Mouse (Mus musculus): ENCODE measurements around the gene Mtmr2. TPM values are rescaled to one million over a fixed set of nuclear protein-coding genes. Genes with fewer than 3 reads are reported as not detected.
A peak's percentile ranks its signal among the peaks of the same experiment; 100 is the strongest.

Mtmr2 gene
- total RNA-seq, 4 experiments from 2014 or later = 52.2 to 59.7 (median 57.5) TPM

- DNase-seq (ENCODE audit: low spot score in 2 of 2) = no peak
Observed at GRCm38 (mm10) chr9:13806854-13807253, 58.6 kb downstream of the Mtmr2 start.

GRCm38 (mm10) chr9:13807657-13808056 is 59.4 kb downstream of the Mtmr2 start:
- no peak for DNase-seq (ENCODE audit: low spot score in 2 of 2)

DNA sequence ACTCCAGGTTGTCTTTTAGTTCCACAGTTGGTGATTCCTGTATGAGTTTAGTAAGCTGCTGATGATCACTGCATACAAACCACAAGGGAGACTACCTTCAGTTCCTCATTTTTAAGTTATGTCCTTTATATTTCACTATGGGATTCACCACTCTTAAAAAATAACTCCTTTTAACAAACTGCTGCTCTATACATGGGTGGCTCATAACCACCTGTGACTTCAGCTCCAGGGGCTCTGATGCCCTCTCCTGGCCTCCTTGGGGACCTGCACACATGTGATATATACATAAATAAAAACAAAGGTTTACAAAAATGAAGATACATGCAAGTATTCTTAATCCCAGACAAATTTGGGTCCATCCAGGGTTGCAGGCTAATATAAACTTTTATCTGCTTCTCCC is 61.7 kb downstream of the Mtmr2 start:
- DNase-seq (ENCODE audit: low spot score in 2 of 2) = no peak

- no peak for DNase-seq (ENCODE audit: low spot score in 2 of 2)
Observed at GRCm38 (mm10) chr9:13818369-13818768, 70.2 kb downstream of the Mtmr2 start.

DNA sequence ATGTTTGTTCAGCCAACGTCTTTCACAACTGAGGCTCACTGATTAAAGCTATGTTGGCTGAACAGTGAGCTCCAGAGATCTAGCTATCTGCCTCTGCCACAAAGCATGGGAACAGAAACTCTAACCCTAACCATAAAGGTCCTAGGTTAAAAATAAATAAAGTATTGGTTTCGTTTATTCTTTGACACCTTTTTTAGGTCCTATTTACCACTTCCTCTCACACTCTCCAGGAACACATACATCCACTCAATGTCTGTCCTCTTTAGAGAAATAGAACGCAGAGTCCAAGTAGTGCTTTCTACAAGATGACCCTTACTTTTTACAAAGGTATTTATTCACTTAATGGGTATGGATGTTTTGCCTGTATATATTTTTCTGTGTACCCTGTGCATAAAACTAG is 72.6 kb downstream of the Mtmr2 start:
- DNase-seq (ENCODE audit: low spot score in 2 of 2) = no peak

DNA sequence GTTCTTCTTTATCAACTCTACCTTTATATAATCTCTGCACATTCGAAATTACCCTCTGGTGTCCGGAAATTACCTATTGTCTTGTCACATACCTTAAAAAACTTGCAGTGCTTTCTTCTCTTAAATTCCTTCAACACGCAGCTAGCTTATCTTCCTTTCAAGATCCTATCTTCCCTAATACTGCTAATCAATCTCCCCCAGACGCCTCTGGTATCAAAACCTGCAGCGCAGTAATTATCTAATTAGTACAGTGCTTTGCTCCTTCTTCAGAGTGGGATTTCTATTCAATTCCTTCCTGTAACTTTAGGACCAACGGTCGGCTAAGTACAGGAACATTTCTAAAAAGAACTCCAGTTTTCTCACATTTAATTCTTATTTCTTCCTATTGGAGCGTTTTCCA is 77.7 kb downstream of the Mtmr2 start:
- no peak for DNase-seq (ENCODE audit: low spot score in 2 of 2)

GRCm38 (mm10) chr9:13826391-13826805 is 78.2 kb downstream of the Mtmr2 start:
- peak in 1 of 2 experiments; percentile 59 for DNase-seq (ENCODE audit: low spot score in 2 of 2)

DNA sequence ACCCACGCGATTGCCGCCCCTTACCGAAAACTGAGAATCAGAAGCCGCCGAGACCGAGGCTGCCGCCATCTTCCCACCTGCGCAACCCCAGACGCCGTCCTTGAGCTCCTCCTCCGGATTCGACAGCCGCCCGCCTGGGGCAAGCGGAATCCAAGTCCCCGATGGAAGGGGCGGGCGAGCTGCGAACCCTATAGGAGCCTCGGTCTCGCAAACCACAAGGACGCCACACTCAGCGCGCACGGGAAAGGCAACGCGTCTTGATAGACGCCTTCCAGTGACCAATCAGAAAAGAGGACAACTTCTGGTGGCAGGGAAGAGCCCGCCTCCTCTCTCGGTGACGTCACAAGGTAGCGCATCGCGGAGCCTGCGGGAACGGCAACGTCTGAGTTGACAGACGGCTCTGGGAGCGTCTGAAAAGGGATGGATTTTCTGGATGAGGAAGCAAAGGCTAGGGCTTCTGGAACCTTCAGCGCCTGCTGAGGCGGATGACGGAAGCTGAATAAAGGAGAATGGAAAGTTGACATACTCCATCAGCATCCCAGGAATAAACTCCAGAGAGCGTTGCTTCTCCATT is 78.7 kb downstream of the Mtmr2 start, which contains the start of gene Cep57:
Gene Cep57, minus strand, starts transcription at position 276 of the 574 bp plus-strand sequence.
- peak; percentile 94 to 98 for DNase-seq (ENCODE audit: low spot score in 2 of 2)

DNA sequence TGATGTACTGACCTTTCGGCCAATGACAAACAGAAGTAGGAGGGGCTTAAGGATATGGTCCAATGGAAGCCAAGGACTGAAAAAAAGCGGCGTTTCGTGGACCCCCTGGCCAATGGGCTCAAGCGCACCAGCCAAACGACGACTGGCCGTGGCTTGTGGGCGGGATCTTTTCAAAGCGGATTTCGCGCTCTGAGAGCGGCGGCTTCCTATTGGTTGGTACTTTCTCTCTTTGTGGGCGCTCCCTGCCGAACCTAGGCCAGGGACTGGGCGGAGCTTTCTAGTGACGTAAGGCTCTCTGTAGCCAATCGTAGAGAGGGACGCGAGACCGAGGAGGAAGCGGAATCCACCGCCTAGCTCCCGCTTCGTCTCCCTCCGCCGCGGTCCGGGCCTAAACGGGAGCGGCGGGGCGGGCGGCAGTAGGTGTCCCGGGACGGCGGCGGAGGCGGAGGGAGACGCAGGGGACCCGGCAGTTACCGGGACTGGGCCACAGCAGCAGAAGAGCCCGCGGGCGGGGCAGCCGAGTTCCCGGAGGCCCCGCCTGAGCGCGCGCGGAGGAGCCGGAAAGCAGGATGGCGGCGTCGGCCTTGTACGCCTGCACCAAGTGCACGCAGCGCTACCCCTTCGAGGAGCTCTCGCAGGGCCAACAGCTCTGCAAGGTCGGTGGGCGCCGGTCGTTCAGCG is 79.3 kb downstream of the Mtmr2 start, which contains the start of gene Fam76b:
Gene Fam76b, plus strand, starts transcription at position 311 of the 681 bp plus-strand sequence.
- peak; percentile 98 to 100 for DNase-seq (ENCODE audit: low spot score in 2 of 2)

GRCm38 (mm10) chr9:13828087-13828441 is 79.9 kb downstream of the Mtmr2 start:
- no peak for DNase-seq (ENCODE audit: low spot score in 2 of 2)

DNA sequence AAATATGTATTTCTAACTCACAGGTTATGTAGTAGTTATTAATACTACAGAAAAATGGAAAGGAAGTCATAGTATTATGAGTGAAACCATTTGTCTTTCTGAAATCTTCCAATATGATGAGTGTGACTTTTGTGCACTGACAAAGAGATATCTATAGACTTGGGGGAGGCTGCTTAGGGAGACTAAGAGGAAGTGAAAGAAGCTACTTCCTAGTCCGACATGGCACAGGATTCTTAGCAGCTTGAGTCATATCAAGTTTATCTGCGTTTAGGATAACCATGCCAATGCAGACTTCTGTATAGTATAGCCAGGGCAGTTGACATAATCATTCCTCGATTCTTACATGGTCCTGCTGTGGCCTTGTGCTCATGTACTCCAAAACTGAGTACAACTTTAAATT is 87.0 kb downstream of the Mtmr2 start:
- DNase-seq (ENCODE audit: low spot score in 2 of 2) = no peak

DNA sequence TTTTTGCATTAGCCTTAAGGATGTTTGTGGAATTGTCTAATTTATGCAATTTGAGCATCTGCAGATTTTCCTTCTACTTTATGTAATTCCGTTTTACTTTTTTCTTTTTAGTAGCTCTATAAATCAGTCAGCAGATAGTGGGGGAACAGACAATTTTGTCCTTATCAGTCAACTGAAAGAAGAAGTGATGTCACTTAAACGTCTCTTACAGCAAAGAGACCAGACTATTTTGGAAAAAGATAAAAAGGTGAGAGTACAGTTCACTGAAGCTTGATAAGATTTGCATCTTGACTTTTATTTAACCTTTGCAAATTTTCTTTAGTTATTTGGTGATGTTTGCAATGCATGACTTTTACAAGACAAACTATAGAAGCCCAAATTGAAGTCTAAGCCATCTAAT is 88.5 kb downstream of the Mtmr2 start:
- DNase-seq (ENCODE audit: low spot score in 2 of 2) = no peak

DNA sequence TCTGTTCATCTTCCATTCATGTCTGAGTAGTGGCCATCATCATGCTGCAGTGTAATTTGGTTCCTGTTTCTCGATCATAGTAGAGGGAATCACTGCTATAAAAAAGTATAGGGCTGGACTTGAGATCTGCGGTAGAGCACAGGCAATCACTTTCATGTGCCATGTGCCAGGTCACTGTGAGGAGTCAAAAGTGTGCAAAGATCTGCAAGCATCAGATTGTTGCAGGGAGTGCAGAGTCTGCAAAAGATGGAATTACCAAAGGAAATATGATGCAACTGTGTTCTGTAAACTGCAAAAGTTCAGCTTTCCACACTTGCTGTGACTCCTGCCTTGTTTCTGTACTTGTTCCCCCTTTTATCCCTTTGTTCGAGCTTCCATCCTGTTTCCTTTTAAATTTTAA is 99.4 kb downstream of the Mtmr2 start:
- DNase-seq (ENCODE audit: low spot score in 2 of 2) = no peak

DNA sequence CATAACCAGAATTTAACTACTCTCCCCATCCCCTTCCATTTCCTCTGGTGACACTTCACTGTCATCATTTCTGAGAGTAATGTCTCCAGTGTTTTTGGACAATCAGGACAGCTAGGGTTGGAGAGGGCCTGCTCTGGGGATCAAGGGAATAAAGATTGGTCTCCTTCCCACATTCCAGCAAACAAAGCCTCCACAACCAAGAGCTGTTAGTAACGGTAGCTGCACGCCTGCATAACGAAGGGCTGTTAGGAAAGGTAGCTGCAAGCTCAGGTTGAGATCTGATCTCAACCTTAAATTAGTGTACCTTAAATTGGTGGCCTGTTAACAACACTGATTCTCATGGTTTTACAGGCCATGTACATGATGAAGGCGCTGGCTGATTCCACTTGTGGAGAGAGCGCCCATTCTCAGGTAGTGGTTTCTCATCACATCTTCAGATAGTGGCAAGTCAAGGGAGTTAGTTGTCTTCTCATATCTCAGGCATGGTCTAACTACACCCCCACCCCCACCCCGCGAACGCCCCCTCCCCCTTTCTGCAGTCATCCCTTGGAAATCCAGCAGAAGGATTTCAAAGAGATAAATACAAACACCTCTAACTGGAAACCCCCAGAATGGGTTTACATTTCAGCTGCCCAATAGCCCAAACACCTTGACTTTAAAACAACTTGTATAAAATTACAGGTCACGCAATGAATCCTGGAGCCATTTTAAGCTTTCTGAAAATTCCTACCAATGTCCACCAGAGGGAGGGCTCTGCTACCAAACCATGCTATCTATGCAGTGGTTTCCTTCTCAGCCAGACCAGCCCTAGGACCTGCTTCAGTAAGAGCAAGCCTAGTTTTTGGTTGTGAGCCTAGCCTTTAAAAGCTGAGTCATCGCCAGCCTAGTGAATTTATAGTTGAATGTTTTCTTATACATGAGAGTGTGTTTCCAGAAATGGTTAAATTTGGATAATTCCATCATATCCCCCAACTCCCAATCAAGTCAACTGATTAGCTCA is 100.6 kb downstream of the Mtmr2 start:
- peak in 1 of 2 experiments; percentile 21 for DNase-seq (ENCODE audit: low spot score in 2 of 2)

GRCm38 (mm10) chr9:13853876-13854275 is 105.7 kb downstream of the Mtmr2 start:
- no peak for DNase-seq (ENCODE audit: low spot score in 2 of 2)

Other genes with a start within 250 kb of the Mtmr2 start
- 10 to 100 TPM; 18.5 to 21.6 (median 19.2) TPM for gene Cep57, start 78.7 kb downstream of the Mtmr2 start, total RNA-seq (2022)
- 10 to 100 TPM; 16.1 to 22.5 (median 21.2) TPM for gene Fam76b, start 79.3 kb downstream of the Mtmr2 start, total RNA-seq (2022)